Mouse (Mus musculus): ENCODE measurements around the gene Nes.

GRCm38 (mm10) chr3:87949955-87950515 is 20.8 kb upstream of the Nes start:
- TF ChIP-seq CTCF (IDR thresholded peaks at IDR 0.05; ENCODE audit: low read depth) (no peak), EP300 (optimal IDR thresholded peaks at IDR 0.05) (no peak)
